Mouse (Mus musculus): ENCODE results near the gene Serpina6. TPM values are rescaled to one million over a fixed set of nuclear protein-coding genes. Genes with fewer than 3 reads are reported as not detected.
A peak's percentile ranks its signal among the peaks of the same experiment; 100 is the strongest.
"Not testable (repeated sequence)": the region's sequence is repeated elsewhere in the genome, so short reads cannot be mapped to it uniquely, and the experiment has no call there.

The Serpina6 gene
- not detected in 2 replicates for polyA plus RNA-seq (2016; fragmentation: Nextera tagmentation; extraction: Ambion mirVana)

DNA sequence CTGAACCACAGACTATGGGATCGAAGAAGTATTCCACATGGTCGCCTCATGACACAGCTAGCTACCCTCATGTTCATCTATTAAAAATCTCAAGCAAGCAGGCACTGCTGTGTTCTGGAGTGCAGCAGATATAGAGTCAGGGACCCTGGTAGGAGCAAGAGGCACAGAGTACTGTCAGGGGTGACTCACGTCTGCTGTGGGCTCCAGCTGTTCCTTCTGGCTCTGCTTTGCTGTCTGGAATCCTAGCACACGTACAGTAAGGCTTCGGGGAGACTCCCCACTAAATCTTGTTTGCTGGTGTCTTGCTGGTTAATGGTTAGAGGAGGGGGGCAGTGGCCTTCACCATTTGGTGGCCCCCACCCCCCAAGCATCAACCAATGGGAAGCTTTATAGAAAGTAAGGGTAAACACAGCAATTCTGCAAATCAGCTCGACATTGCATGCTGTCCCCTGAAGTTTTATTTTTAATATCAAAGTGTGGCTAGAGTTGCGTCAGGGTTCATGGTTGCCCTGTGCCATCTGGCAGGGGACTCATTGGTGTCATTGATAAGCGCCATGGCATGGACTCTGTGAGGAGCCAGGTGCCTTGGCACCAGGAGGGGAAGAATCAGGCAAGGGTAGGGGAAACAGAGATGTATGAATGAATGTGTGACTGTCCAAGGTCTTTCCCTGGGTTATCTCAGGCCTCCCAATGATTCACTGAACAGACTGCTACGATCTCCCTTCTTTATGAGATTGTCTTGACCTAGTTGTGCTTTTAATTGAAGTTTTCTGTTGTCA is at the start of gene Serpina6:
TSS of gene Serpina6 (minus strand) at position 365 of the 779 bp plus-strand sequence.
- H3K4me3 ChIP-seq, result no peak within 1 kb of the TSS
- DNase-seq (ENCODE audit: low spot score), result no peak
- no peaks in the 10 kb centered on the region for H3K27me3 ChIP-seq (replicated peaks; ENCODE audit: low read depth, poor library complexity, severe bottlenecking)
- H3K4me1 ChIP-seq, result no peaks in the 10 kb centered on the region
- no peak within 1 kb of the TSS for H3K27ac ChIP-seq (replicated peaks)
- WGBS, result 85% methylated on average over 9 of the region's 9 CpGs
- H3K9me3 ChIP-seq, result no peaks in the 10 kb centered on the region
- H3K36me3 ChIP-seq (replicated peaks), result no peaks in the 10 kb centered on the region

- Histone ChIP-seq H3K4me3 (no peak overlapping the region), H3K27ac (replicated peaks) (no peak overlapping the region), H3K27me3 (replicated peaks; ENCODE audit: low read depth, poor library complexity, severe bottlenecking) (no peaks in the 10 kb centered on the region), H3K9me3 (no peaks in the 10 kb centered on the region), H3K36me3 (replicated peaks) (no peaks in the 10 kb centered on the region), H3K4me1 (no peaks in the 10 kb centered on the region; the same call in 1 of the 2 replicates)
- WGBS, result 81% methylated on average over 4 of the region's 4 CpGs
- DNase-seq (ENCODE audit: low spot score), result no peak
Observed at GRCm38 (mm10) chr12:103706113-103706512, 49.1 kb upstream of the Serpina6 start.

GRCm38 (mm10) chr12:103705547-103705946 is 48.5 kb upstream of the Serpina6 start:
- Histone ChIP-seq H3K4me3 (no peak overlapping the region), H3K9me3 (no peaks in the 10 kb centered on the region), H3K27ac (replicated peaks) (no peak overlapping the region), H3K4me1 (no peaks in the 10 kb centered on the region; the same call in 1 of the 2 replicates), H3K27me3 (replicated peaks; ENCODE audit: low read depth, poor library complexity, severe bottlenecking) (no peaks in the 10 kb centered on the region), H3K36me3 (replicated peaks) (no peaks in the 10 kb centered on the region)
- DNase-seq (ENCODE audit: low spot score), result no peak
- WGBS, result 69% methylated on average over 2 of the region's 2 CpGs

DNA sequence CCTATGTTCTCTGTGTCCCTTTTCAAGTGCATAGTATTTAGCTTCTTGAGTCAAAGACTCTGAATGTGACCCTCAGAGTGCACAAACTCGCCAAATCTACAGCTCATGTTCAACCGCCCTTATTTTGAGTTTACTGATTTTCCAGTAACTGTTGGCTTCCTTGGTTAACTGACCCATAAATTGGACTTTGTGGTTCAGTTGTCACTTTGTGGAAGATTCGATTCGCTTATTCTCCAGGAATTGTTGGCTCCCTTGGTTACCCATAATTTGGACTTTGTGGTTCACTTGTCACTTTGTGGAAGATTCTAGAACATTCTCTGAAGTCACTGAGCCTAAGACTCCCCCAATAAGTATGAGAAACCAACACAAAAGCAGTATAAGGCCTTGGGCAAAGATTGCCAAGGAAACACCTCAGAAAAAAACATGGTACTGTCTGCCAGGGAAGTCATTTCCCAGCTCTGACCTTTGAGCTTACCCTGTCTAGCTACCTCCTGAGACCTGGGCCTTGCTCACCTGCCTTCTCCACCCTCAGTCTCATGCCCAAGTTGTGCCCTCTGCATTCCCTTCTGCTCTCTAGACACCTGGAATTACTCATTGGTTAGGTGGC is 43.2 kb upstream of the Serpina6 start:
- H3K27me3 ChIP-seq (replicated peaks; ENCODE audit: low read depth, poor library complexity, severe bottlenecking), result no peaks in the 10 kb centered on the region
- DNase-seq (ENCODE audit: low spot score), result no peak
- no peaks in the 10 kb centered on the region for H3K9me3 ChIP-seq
- H3K4me1 ChIP-seq, result no peaks in the 10 kb centered on the region
- no peak overlapping the region for H3K4me3 ChIP-seq
- H3K36me3 ChIP-seq (replicated peaks), result no peaks in the 10 kb centered on the region
- 86% methylated on average over 4 of the region's 4 CpGs for WGBS
- no peak overlapping the region for H3K27ac ChIP-seq (replicated peaks)

DNA sequence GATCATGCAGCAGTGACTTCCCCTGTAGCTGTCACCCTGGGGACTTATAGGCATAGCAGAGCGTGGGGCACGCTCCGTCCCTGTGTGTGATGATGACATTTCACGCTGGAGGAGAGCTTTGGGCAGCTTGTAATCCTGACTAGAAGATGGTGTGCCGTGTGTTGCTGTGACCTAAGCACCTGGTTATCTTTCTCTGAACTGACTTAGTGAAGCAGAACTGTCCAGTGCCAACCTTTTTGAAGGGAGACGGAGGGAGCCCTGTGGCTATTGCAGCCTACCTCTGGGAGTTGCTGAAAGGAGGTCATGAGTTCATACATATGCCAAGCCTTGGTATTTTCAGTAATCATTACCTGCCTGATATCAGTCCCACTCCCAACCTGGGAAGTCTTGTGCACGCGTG is 38.4 kb upstream of the Serpina6 start, which contains the start of gene Serpina1f:
TSS of gene Serpina1f (minus strand) at position 101 of the 400 bp plus-strand sequence.
- H3K4me1 ChIP-seq, result no peaks in the 10 kb centered on the region
- no peak within 1 kb of the TSS for H3K4me3 ChIP-seq
- no peaks in the 10 kb centered on the region for H3K36me3 ChIP-seq (replicated peaks)
- no peaks in the 10 kb centered on the region for H3K27me3 ChIP-seq (replicated peaks; ENCODE audit: low read depth, poor library complexity, severe bottlenecking)
- WGBS, result 92% methylated on average over 8 of the region's 8 CpGs
- H3K27ac ChIP-seq (replicated peaks), result no peak within 1 kb of the TSS
- no peak for DNase-seq (ENCODE audit: low spot score)
- H3K9me3 ChIP-seq, result no peaks in the 10 kb centered on the region

DNA sequence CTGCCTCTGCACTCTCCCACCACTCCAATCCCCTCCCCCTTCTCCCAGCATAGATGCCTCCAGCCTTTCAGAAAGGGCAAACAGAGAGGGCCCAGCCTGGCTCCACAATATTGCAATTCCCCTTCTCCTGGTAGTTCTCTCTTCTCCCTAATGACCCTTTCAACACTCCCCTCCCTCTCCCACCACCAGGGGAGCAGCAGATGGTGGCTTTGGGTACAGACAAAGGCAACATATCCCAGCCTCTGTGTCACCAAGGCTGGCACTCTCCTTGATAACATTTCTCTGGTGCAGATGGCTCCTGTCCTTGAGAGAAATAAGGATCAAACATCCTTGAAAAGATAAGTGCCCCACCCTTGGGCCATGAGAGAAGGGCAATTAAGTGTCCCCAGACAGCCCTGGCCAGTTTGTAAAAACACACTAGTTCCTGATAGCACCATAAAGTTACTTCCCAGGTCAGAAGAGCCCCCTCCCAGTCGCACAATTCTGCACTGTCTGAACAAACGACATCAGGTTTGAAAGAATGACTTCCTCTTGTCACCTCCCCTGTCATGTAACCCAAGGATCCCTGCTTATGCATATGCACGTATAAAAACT is 31.3 kb upstream of the Serpina6 start:
- 54% methylated on average over 3 of the region's 3 CpGs for WGBS
- DNase-seq (ENCODE audit: low spot score), result peak; percentile 9

DNA sequence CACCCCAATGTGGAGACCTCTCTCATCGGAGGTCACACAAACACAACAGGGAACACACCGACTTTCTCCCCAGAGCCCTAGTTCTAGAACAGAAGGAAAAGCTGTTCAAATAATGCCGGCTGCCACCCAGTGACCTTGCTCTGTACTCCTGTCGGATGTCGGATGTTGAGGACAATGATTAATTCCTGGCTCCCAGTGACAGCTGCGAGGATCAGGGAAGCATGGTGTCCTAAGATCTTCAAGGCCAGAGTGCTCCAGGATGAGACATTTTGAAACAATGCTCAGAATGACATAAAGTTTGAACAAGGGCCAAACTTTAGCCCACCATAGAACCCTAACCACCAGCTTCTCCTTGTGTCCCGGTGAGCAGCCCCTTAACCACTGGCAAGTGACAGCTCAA is 30.0 kb upstream of the Serpina6 start:
- WGBS, result 73% methylated on average over 7 of the region's 7 CpGs
- H3K27me3 ChIP-seq (replicated peaks; ENCODE audit: low read depth, poor library complexity, severe bottlenecking), result no peaks in the 10 kb centered on the region
- no peak overlapping the region for H3K27ac ChIP-seq (replicated peaks)
- no peaks in the 10 kb centered on the region for H3K4me1 ChIP-seq
- DNase-seq (ENCODE audit: low spot score), result no peak
- no peak overlapping the region for H3K4me3 ChIP-seq
- H3K9me3 ChIP-seq, result no peaks in the 10 kb centered on the region
- H3K36me3 ChIP-seq (replicated peaks), result no peaks in the 10 kb centered on the region

More for the DNA sequence above, 31.3 kb upstream of the Serpina6 start:
- H3K9me3 ChIP-seq, result no peaks in the 10 kb centered on the region
- no peak overlapping the region for H3K4me3 ChIP-seq
- H3K27me3 ChIP-seq (replicated peaks; ENCODE audit: low read depth, poor library complexity, severe bottlenecking), result no peaks in the 10 kb centered on the region
- H3K4me1 ChIP-seq, result no peaks in the 10 kb centered on the region
- no peak overlapping the region for H3K27ac ChIP-seq (replicated peaks)
- no peaks in the 10 kb centered on the region for H3K36me3 ChIP-seq (replicated peaks)

DNA sequence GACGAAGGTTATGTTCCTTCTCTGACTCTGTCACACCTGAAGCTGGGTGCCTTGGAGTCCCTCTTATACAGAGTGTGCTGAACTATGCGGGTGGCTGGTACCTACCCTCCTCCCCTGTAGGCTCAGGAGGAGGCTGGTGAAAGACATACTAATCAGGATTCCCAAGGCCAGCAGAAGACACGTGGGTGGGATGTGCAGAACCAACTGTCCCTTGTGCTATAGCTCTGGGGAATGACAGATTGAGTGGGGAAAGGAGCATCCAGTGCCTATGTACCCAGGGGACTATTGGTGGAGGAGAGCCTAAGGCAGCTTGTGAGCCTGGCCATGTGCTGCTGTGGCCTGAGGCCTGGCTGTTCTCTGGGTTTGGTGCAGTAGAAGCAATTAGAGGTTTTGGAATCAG is 29.0 kb upstream of the Serpina6 start:
- no peak for DNase-seq (ENCODE audit: low spot score)
- 85% methylated on average over 3 of the region's 3 CpGs for WGBS
- H3K4me1 ChIP-seq, result no peaks in the 10 kb centered on the region

DNA sequence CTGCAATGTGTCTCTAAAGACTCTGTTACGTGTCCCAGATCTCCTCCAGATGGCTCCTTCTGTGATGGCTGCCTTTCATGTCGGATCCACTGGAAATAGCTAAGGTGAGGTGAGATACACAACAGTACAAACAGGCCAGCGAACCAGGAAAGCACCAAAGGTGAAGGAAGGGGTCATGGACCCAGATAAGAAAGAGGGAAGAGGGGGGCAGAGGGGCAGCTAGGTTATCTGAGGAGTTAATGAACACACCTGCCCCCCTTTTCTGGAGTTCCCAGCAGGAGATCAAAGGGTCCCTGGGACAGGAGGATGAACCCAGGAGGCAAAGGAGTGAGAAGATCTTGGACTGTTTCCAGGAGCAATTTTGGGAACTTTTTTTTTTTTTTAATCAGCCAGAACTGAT is 28.4 kb upstream of the Serpina6 start:
- Histone ChIP-seq H3K4me3 (no peak overlapping the region), H3K4me1 (no peaks in the 10 kb centered on the region), H3K27me3 (replicated peaks; ENCODE audit: low read depth, poor library complexity, severe bottlenecking) (no peaks in the 10 kb centered on the region), H3K9me3 (no peaks in the 10 kb centered on the region), H3K27ac (replicated peaks) (no peak overlapping the region), H3K36me3 (replicated peaks) (no peaks in the 10 kb centered on the region)
- no peak for DNase-seq (ENCODE audit: low spot score)
- WGBS, result 82% methylated on average over 3 of the region's 3 CpGs

More for the DNA sequence above, 29.0 kb upstream of the Serpina6 start:
- no peaks in the 10 kb centered on the region for H3K27me3 ChIP-seq (replicated peaks; ENCODE audit: low read depth, poor library complexity, severe bottlenecking)
- no peaks in the 10 kb centered on the region for H3K9me3 ChIP-seq
- no peak overlapping the region for H3K27ac ChIP-seq (replicated peaks)
- no peak overlapping the region for H3K4me3 ChIP-seq
- H3K36me3 ChIP-seq (replicated peaks), result no peaks in the 10 kb centered on the region

DNA sequence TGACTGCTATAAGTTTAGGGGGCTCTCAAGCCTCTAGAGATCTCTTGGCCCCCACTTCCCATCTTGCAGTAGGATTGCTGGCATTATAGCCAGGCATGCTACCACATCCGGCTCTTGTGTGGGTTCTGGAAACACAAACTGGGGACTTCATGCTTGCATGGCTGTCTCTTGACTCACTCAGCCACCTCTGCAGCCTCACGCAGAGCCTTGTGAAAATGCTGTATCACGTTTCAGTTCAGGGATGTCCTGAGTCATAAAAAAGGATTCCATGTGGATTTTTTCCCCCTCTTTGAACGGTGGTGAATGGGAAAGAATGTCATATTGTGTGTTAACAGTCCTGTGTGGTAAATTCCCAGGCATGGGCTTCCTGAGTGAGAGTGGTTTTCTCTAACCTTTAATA is 26.8 kb upstream of the Serpina6 start:
- Histone ChIP-seq H3K4me3 (no peak overlapping the region), H3K27me3 (replicated peaks; ENCODE audit: low read depth, poor library complexity, severe bottlenecking) (no peaks in the 10 kb centered on the region), H3K27ac (replicated peaks) (no peak overlapping the region), H3K4me1 (no peaks in the 10 kb centered on the region), H3K9me3 (no peaks in the 10 kb centered on the region), H3K36me3 (replicated peaks) (no peaks in the 10 kb centered on the region)
- WGBS, result 66% methylated on average over 4 of the region's 4 CpGs
- no peak for DNase-seq (ENCODE audit: low spot score)

DNA sequence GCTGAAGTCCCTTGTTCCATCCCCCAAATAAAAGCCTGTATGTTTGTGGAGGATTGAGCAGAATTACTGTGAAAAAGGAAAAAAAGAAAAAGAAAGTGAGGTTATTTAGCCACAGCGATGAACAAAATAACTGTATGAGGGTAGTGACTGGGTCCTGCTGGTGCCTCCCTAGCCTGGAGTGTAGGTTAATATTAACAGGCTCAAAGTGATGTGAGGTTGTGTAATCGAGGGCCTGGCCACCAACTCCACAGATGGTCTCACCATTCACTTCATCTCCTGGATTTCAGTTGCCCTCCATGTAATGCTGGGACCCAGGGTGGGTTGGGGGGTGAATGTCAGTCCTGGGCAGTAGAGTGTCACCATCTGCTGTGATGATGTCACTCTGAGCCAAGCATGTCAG is 24.7 kb upstream of the Serpina6 start:
- Histone ChIP-seq H3K27me3 (replicated peaks; ENCODE audit: low read depth, poor library complexity, severe bottlenecking) (no peaks in the 10 kb centered on the region), H3K4me3 (no peak overlapping the region), H3K9me3 (no peaks in the 10 kb centered on the region), H3K4me1 (no peaks in the 10 kb centered on the region), H3K27ac (replicated peaks) (no peak overlapping the region), H3K36me3 (replicated peaks) (no peaks in the 10 kb centered on the region)
- no peak for DNase-seq (ENCODE audit: low spot score)
- WGBS, result 81% methylated on average over 2 of the region's 2 CpGs

- no peaks in the 10 kb centered on the region for H3K4me1 ChIP-seq
- H3K27ac ChIP-seq (replicated peaks), result no peak overlapping the region
- no peaks in the 10 kb centered on the region for H3K36me3 ChIP-seq (replicated peaks)
- DNase-seq (ENCODE audit: low spot score), result no peak
- H3K4me3 ChIP-seq, result no peak overlapping the region
- WGBS, result 82% methylated on average over 2 of the region's 2 CpGs
- H3K27me3 ChIP-seq (replicated peaks; ENCODE audit: low read depth, poor library complexity, severe bottlenecking), result no peaks in the 10 kb centered on the region
- no peaks in the 10 kb centered on the region for H3K9me3 ChIP-seq
Observed at GRCm38 (mm10) chr12:103681169-103681568, 24.2 kb upstream of the Serpina6 start.

GRCm38 (mm10) chr12:103679853-103680252 is 22.8 kb upstream of the Serpina6 start:
- H3K4me3 ChIP-seq; H3K36me3 ChIP-seq (replicated peaks); H3K27ac ChIP-seq (replicated peaks); H3K27me3 ChIP-seq (replicated peaks; ENCODE audit: low read depth, poor library complexity, severe bottlenecking); DNase-seq (ENCODE audit: low spot score); H3K4me1 ChIP-seq; H3K9me3 ChIP-seq: not testable (repeated sequence)
- 98% methylated on average over 1 of the region's 1 CpGs for WGBS

Data from embryonic facial prominence, embryonic 10.5 days (tissue).